Mouse (Mus musculus) hindbrain, embryonic 14.5 days (tissue): ENCODE measurements around the gene Rnf130. TPM values are rescaled to one million over a fixed set of nuclear protein-coding genes. Genes with fewer than 3 reads are reported as not detected.
A peak's percentile ranks its signal among the peaks of the same experiment; 100 is the strongest.

ENCODE experiments used
- microRNA counts: library from miRNA; unstranded; fragments of <30 nt; microRNA quantifications from one replicate; lab custom pipeline; 2016
- microRNA-seq: library from miRNA; unstranded; fragments of <30 nt; microRNA quantifications from one replicate; pipeline ENCODE4, GENCODE M21; 2016
- polyA plus RNA-seq: library from polyadenylated mRNA; unstranded; fragments of >200 nt; fragmentation: Nextera tagmentation; extraction: Ambion mirVana; gene quantifications from 2 replicates; pipeline ENCODE4 v1.2.1, GENCODE M21; 2014

Rnf130 gene
- polyA plus RNA-seq, 1 experiment from 2014 or later, result 72.0 TPM

MicroRNA genes within 50 kb of the gene (microRNA counts, 519-probe panel; counts per million panel counts)
- microRNA mmu-miR-340-3p (lab: Ali Mortazavi, UCI) (3,589 counts per million, percentile 22 among the panel's probes with 10 or more counts), microRNA mmu-miR-340-5p (lab: Ali Mortazavi, UCI) (6,289 counts per million, percentile 83 among the panel's probes with 10 or more counts)

Small RNAs within 50 kb of the gene (microRNA-seq; reads per million reads assigned to microRNA genes)
- 735 reads per million, percentile 75 among the genes with 10 or more reads in this experiment for gene Mir340

Other genes starting within 250 kb of the Rnf130 start
- 4.9 and 6.0 TPM in 2 replicates for gene Gfpt2, start 231.2 kb upstream of the Rnf130 start, polyA plus RNA-seq
- 86.6 and 94.9 TPM in 2 replicates for gene Mapk9, start 178.6 kb upstream of the Rnf130 start, polyA plus RNA-seq
- gene Rasgef1c, start 123.5 kb upstream of the Rnf130 start, polyA plus RNA-seq, result 31.7 and 35.3 TPM in 2 replicates
- 35.7 and 38.2 TPM in 2 replicates for gene Tbc1d9b, start 106.0 kb downstream of the Rnf130 start, polyA plus RNA-seq
- 34.4 and 37.7 TPM in 2 replicates for gene Mrnip, start 149.1 kb downstream of the Rnf130 start, polyA plus RNA-seq
- 365 and 385 TPM in 2 replicates for gene Sqstm1, start 185.5 kb downstream of the Rnf130 start, polyA plus RNA-seq
- 55.7 and 56.0 TPM in 2 replicates for gene Mgat4b, start 185.5 kb downstream of the Rnf130 start, polyA plus RNA-seq
- gene Ltc4s, start 213.3 kb downstream of the Rnf130 start, polyA plus RNA-seq, result 1.6 and 4.5 TPM in 2 replicates